Mouse (Mus musculus): ENCODE measurements around the gene Zfp692.
"Not testable (repeated sequence)": the region's sequence is repeated elsewhere in the genome, so short reads cannot be mapped to it uniquely, and the experiment has no call there.

Zfp692 gene

DNA sequence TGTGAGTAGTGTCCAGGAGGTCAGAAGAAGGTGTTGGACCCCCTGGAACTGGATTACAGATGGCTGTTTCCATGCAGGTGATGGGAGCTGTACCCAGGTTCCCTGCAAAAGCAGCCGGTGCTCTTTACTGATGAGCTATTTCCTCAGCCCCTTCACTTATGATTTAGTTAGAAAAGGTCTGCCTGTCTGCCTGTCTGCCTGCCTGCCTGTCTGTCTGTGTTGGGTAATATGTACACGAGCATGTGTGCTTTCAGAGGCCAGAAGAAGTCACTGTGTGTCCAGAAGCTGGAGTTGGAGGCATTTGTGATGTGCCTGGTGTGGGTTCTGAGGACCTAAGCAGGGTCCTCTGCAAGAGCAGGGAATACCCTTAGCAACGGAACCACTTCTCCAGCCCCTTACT lies 46.8 kb downstream of the Zfp692 start:
- DNase-seq (ENCODE audit: low read depth, low spot score) = no peak

DNA sequence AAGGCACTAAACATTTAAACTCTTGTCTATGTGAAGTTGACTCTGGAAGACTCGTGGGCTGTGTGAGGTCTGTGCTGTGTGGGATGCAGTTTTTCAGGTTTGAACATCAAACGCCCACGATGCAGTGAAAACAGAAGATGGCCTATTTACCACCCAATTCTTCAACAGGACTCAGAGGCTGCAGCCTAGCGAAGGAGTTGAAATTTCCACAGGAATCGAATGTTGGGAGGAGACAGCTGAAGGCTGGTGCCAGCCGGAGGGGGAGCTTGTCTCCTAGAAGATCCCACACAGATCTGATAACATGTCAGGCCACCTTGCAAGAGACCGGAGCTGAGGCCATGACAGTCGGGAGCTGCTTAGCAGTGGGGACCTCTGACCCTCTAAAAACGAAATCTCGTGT lies 47.6 kb downstream of the Zfp692 start:
- no peak for DNase-seq (ENCODE audit: low read depth, low spot score)

DNA sequence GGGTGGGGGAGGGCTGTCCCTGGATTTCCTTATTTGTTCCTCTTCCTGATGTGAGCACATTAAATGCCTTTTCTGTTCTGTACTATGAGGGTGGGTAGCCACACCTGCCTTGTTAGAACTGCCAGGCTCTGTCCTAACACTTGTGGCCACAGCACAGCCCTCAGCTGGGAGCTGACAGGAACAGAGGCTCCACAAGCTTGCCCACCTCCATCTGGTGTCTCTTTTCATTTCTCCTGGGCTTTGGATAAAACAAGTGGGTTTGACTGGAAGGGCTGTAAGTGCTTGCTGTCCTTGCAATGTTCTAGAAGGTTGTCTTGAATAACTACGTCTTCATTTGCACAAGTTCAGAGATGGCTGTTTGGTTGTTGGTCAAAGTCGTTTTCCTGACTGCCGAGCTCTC lies 48.1 kb downstream of the Zfp692 start:
- DNase-seq (ENCODE audit: low read depth, low spot score) = no peak

DNA sequence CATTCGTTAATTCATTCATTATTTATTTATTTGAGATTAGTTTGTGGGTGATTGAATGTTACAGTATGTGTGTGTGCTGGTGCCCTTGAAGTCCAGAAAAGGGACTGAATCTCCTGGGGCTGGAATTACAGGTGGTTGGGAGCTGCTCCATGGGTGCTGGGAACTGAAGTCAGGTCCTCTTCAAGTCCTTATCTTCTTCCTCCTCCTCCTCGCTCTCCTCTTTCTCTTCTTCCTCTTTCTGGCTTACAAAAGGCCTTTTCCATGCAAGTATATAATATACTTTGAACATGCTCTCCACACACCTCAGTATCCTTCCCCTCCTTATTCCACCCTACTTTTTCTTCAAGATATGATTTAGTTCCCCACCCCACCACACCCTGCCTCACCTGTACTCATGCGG lies 50.2 kb downstream of the Zfp692 start:
- no peak for DNase-seq (ENCODE audit: low read depth, low spot score)

DNA sequence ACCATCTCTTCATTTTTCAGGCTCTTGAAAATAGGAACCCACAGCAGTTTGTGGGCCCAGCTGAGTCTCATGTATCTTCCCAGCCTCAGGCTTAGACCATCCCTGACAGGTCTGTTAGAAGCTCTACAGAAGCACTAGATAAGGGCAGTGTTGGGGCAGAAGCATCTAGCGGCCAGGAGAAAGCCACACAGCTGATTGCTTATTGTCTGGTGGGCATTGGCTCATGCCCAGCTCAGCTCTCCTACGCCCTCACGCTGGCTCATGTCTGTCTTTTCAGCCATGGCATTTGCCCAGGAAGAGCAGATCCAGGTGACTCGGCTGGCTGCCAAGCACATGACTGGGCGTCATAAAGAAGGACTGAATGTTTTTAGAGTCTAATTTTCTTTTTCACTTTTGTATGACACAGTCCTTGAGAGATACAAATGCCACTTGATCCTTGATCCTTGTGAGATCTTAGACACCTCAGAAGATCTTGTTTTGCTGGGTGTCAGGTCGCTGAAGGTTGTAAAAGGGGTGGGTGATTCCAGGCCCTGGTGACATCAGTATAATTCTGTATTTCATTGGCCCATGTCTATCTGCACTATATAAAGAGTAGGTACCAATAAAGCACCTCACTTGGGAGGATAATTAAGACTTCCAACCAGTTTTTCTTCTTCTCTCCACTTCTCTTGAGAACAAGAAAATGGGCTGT lies 51.1 kb downstream of the Zfp692 start:
- no peak for DNase-seq (ENCODE audit: low read depth, low spot score)

DNA sequence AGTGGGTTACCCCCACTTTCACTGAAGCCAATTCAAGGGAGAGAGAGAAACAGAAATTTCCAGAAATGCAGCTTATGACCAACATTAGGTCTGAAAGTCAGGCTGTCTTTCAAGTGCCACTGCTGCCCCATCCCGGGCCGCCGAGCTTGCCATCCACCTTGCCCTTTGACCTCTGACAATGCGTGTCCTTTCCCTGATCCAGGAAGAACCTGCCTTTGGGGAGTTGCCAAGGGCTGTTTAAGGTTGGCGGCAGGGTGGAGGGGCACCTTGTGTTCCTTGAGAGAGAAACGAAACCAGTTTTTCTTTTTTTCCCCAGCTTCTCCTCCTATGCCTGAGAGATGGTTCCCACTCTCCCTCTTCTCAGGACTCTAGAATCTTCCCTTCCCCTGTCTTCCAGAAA lies 55.7 kb downstream of the Zfp692 start:
- not testable (repeated sequence) for DNase-seq (ENCODE audit: low read depth, low spot score)

Data from ZHBTc4 (cell line).